Mouse (Mus musculus): ENCODE measurements around the gene Ppp6r2.
A peak's percentile ranks its signal among the peaks of the same experiment; 100 is the strongest.

Ppp6r2 gene

GRCm38 (mm10) chr15:89309962-89310498 lies 98.7 kb downstream of the Ppp6r2 start:
- DNase-seq (ENCODE audit: low read depth, low spot score): no peak

- no peak for DNase-seq (ENCODE audit: low read depth, low spot score)
These were observed 102.0 kb downstream of the Ppp6r2 start for GRCm38 (mm10) chr15:89313359-89313758.

- no peak for DNase-seq (ENCODE audit: low read depth, low spot score)
These were observed 102.8 kb downstream of the Ppp6r2 start for GRCm38 (mm10) chr15:89314107-89314506.

GRCm38 (mm10) chr15:89314511-89315189 lies 103.3 kb downstream of the Ppp6r2 start:
- DNase-seq (ENCODE audit: low read depth, low spot score): no peak

GRCm38 (mm10) chr15:89315190-89315731 lies 103.9 kb downstream of the Ppp6r2 start, which contains the start of gene Sbf1:
Sbf1 (minus strand) TSS chr15:89315311.
- peak; percentile 92 for DNase-seq (ENCODE audit: low read depth, low spot score)

- no peak for DNase-seq (ENCODE audit: low read depth, low spot score)
These were observed 104.8 kb downstream of the Ppp6r2 start for GRCm38 (mm10) chr15:89316146-89316545.

- DNase-seq (ENCODE audit: low read depth, low spot score): no peak
These were observed 109.9 kb downstream of the Ppp6r2 start for GRCm38 (mm10) chr15:89321264-89321663.

GRCm38 (mm10) chr15:89322670-89323522 lies 111.5 kb downstream of the Ppp6r2 start, which contains the start of gene Adm2:
Adm2 (plus strand) TSS chr15:89322720.
- no peak for DNase-seq (ENCODE audit: low read depth, low spot score)

GRCm38 (mm10) chr15:89323656-89324055 lies 112.3 kb downstream of the Ppp6r2 start:
- no peak for DNase-seq (ENCODE audit: low read depth, low spot score)

GRCm38 (mm10) chr15:89326441-89326840 lies 115.1 kb downstream of the Ppp6r2 start:
- no peak for DNase-seq (ENCODE audit: low read depth, low spot score)

GRCm38 (mm10) chr15:89334271-89334670 lies 122.9 kb downstream of the Ppp6r2 start, which contains the start of gene Miox:
Miox (plus strand) TSS chr15:89334398.
- no peak for DNase-seq (ENCODE audit: low read depth, low spot score)

- DNase-seq (ENCODE audit: low read depth, low spot score): no peak
These were observed 123.6 kb downstream of the Ppp6r2 start for GRCm38 (mm10) chr15:89334774-89335537.

- no peak for DNase-seq (ENCODE audit: low read depth, low spot score)
These were observed 125.1 kb downstream of the Ppp6r2 start for GRCm38 (mm10) chr15:89336422-89336821.

Data from c-Kit-negative CD71-positive TER-119-positive erythroid progenitor cells, embryonic 14.5 days (primary cell).